Mouse (Mus musculus): ENCODE results near the gene Maea. TPM values are rescaled to one million over a fixed set of nuclear protein-coding genes. Genes with fewer than 3 reads are reported as not detected.

The Maea gene
- total RNA-seq, 2 experiments from 2014 or later, result 90.8 to 100 TPM

Other genes starting within 250 kb of the Maea start
- gene Slc5a1, start 231.3 kb upstream of the Maea start, total RNA-seq (2021), result under 1 TPM in 1 of 2 experiments, not detected in 1; 0.07 TPM
- gene Spon2, start 117.1 kb upstream of the Maea start, total RNA-seq (2021), result under 1 TPM; 0.57 to 0.64 TPM
- 100 to 1,000 TPM; 281 to 299 TPM for gene Ctbp1, start 60.5 kb upstream of the Maea start, total RNA-seq (2021)
- gene Uvssa, start 43.0 kb downstream of the Maea start, total RNA-seq (2021), result 1 to 10 TPM; 4.9 to 5.9 TPM
- not detected for gene Nkx1-1, start 98.5 kb downstream of the Maea start, total RNA-seq (2021)

Measured in left cerebral cortex, postnatal 25 days (tissue).